Mouse (Mus musculus) limb, embryonic 14.5 days (tissue): ENCODE data around the gene Dok4. TPM values are rescaled to one million over a fixed set of nuclear protein-coding genes. Genes with fewer than 3 reads are reported as not detected.
A peak's percentile ranks its signal among the peaks of the same experiment; 100 is the strongest.

Experiments used
- ATAC-seq: fragments of 200-750 bp; cut with Nextera tagmentation; 2 replicates; pipeline ENCODE4 v1.8.0; 2017; ENCODE audit warnings: low read depth, moderate number of reproducible peaks, moderate TSS enrichment; ENCODE audit not compliant: low FRiP score
- DNase-seq: peaks from one replicate; pipeline ENCODE4 v3.0.0-alpha.2; 2015; ENCODE audit warnings: low spot score
- H3K27ac ChIP-seq: fragments of 300-500 bp; sonication (generic); replicated peaks from 2 replicates; pipeline ENCODE4 v1.5.1; 2014; ENCODE audit warnings: low read depth, mild to moderate bottlenecking, low read length, moderate library complexity, mixed read lengths
- H3K27me3 ChIP-seq: fragments of 300-500 bp; sonication (generic); 2 replicates; pipeline ENCODE4 v1.6.1; 2014; ENCODE audit warnings: low read length, mixed read lengths; ENCODE audit not compliant: control insufficient read depth, insufficient read depth
- H3K36me3 ChIP-seq: fragments of 300-500 bp; sonication (generic); 2 replicates; pipeline ENCODE4 v1.6.1; 2014; ENCODE audit warnings: mild to moderate bottlenecking, low read length, moderate library complexity, mixed read lengths; ENCODE audit not compliant: control insufficient read depth, insufficient read depth
- H3K4me1 ChIP-seq: fragments of 300-500 bp; sonication (generic); 2 replicates; pipeline ENCODE4 v1.6.1; 2014; ENCODE audit warnings: antibody characterized with exemption, low read length, mixed read lengths; ENCODE audit not compliant: control insufficient read depth, insufficient read depth
- H3K4me2 ChIP-seq: fragments of 300-500 bp; sonication (generic); replicated peaks from 2 replicates; pipeline ENCODE4 v1.6.1; 2014; ENCODE audit warnings: low read depth, mild to moderate bottlenecking, low read length, moderate library complexity; ENCODE audit not compliant: severe bottlenecking
- H3K4me3 ChIP-seq: fragments of 300-500 bp; sonication (generic); replicated peaks from 2 replicates; pipeline ENCODE4 v1.5.1; 2014; ENCODE audit warnings: low read length
- H3K9ac ChIP-seq: fragments of 300-500 bp; sonication (generic); 2 replicates; pipeline ENCODE4 v1.6.1; 2014; ENCODE audit warnings: mild to moderate bottlenecking, low read depth, low read length, moderate library complexity; ENCODE audit not compliant: severe bottlenecking
- H3K9me3 ChIP-seq: fragments of 300-500 bp; sonication (generic); 2 replicates; pipeline ENCODE4 v1.6.1; 2016; ENCODE audit warnings: low read length; ENCODE audit not compliant: control insufficient read depth
- POLR2A ChIP-seq: fragments of 200-500 bp; IDR thresholded peaks from 2 replicates; pipeline ENCODE4 v1.8.0; 2012; ENCODE audit warnings: inconsistent platforms, mild to moderate bottlenecking, moderate library complexity, borderline replicate concordance; ENCODE audit not compliant: insufficient read depth, insufficient read length; ENCODE audit errors: extremely low read depth
- WGBS: fragments of 180-500 bp; shearing (Covaris S2); extraction: QIAGEN DNeasy Blood & Tissue Kit; methylation state at CpG from one replicate; pipeline ENCODE4 v1.1.7; 2014; 5-methylcytosine and 5-hydroxymethylcytosine counted together
- polyA plus RNA-seq, 2 experiments: library from polyadenylated mRNA; depleted of rRNA in 1 of 2; stranded (reverse) in 1 of 2; unstranded in 1 of 2; fragments of >200 nt; fragmentation: Nextera tagmentation in 1 of 2; extraction: Ambion mirVana in 1 of 2; gene quantifications; 2 replicates each; pipeline versions ENCODE4 v1.2.1 to v1.2.3; 2012 to 2014

The Dok4 gene
- polyA plus RNA-seq, 2 experiments = 23.3 to 29.1 TPM

GRCm38 (mm10) chr8:94870003-94870402 is 6.1 kb downstream of the Dok4 start:
- H3K9me3 ChIP-seq = no peaks in the 10 kb centered on the region
- H3K27ac ChIP-seq = no peak overlapping the region
- H3K36me3 ChIP-seq = peaks cover 22% of the 10 kb centered on the region
- peaks cover 3% of the 10 kb centered on the region; the same call in 1 of the 2 replicates for H3K27me3 ChIP-seq
- H3K9ac ChIP-seq = peak overlapping the region; percentile 57; the same call in 1 of the 2 replicates
- DNase-seq (no peak), ATAC-seq (no peak)
- H3K4me3 ChIP-seq = peak overlapping the region; percentile 51; the same call in 1 of the 2 replicates
- peaks cover 38% of the 10 kb centered on the region for H3K4me1 ChIP-seq
- H3K4me2 ChIP-seq = peak overlapping the region; percentile 95
- WGBS = 41% methylated on average over 4 of the region's 4 CpGs
- TF ChIP-seq POLR2A = no peak

DNA sequence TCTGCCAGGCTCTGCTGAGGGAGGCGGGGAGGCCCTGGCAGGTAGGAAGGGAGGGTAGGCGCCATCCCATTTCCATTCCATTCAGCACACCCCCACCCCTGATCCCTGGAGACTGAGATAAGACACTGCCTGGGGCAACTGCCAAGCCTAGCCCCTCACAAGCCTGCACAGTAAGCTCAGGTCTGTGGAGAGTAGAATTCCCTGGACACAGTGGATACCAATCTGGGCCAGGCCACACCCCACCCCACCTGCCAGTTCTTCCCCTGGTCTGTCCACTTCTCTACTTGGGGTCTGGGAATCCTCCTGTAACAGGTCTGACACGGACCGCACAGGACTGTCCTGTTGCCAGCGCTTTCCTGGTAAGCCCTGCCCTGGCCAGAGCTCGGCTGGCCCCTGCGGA is 7.0 kb downstream of the Dok4 start:
- no peak for DNase-seq
- Histone ChIP-seq H3K4me2 (no peak overlapping the region), H3K36me3 (peaks cover 31% of the 10 kb centered on the region), H3K9ac (no peak overlapping the region), H3K27me3 (peaks cover 1% of the 10 kb centered on the region; the same call in 1 of the 2 replicates), H3K4me1 (peaks cover 30% of the 10 kb centered on the region), H3K4me3 (no peak overlapping the region), H3K27ac (no peak overlapping the region), H3K9me3 (no peaks in the 10 kb centered on the region)
- TF ChIP-seq POLR2A = no peak
- WGBS = 73% methylated on average over 7 of the region's 7 CpGs
- no peak for ATAC-seq

DNA sequence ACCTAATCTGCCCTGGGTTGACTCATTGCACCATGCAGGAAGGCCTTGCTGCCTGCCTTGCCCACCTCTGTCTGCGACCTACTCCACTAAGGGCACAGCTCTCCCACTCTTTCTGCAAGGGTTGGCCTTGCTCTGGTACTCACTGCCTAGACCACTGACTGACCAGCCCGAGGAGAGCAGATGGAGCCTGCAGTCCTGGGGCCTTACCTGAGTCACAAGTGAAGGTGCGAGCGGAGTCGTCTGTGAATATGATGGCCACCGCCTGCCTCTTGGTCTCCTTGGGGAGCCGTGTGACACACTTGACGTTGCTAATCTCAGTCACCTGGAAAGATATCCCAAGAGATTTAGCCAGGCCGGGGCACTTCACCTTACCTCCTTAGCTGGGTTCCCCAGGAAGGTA is 9.2 kb downstream of the Dok4 start:
- Histone ChIP-seq H3K9ac (no peak overlapping the region), H3K27ac (no peak overlapping the region), H3K36me3 (peaks cover 52% of the 10 kb centered on the region), H3K9me3 (no peaks in the 10 kb centered on the region), H3K4me3 (no peak overlapping the region), H3K27me3 (no peaks in the 10 kb centered on the region), H3K4me2 (no peak overlapping the region), H3K4me1 (peaks cover 20% of the 10 kb centered on the region)
- no peak for DNase-seq
- no peak for ATAC-seq
- WGBS = 86% methylated on average over 9 of the region's 9 CpGs
- TF ChIP-seq POLR2A = no peak

GRCm38 (mm10) chr8:94865292-94865691 is 10.8 kb downstream of the Dok4 start:
- ATAC-seq (no peak), DNase-seq (no peak)
- TF ChIP-seq POLR2A = no peak
- H3K27me3 ChIP-seq = no peaks in the 10 kb centered on the region
- peaks cover 64% of the 10 kb centered on the region for H3K36me3 ChIP-seq
- peaks cover 8% of the 10 kb centered on the region; the same call in 1 of the 2 replicates for H3K4me1 ChIP-seq
- H3K27ac ChIP-seq = no peak overlapping the region
- no peak overlapping the region for H3K4me3 ChIP-seq
- H3K9ac ChIP-seq = no peak overlapping the region
- H3K4me2 ChIP-seq = no peak overlapping the region
- WGBS = 74% methylated on average over 10 of the region's 10 CpGs
- no peaks in the 10 kb centered on the region for H3K9me3 ChIP-seq

- Histone ChIP-seq H3K36me3 (peaks cover 69% of the 10 kb centered on the region), H3K27ac (no peak overlapping the region), H3K4me2 (no peak overlapping the region), H3K4me1 (no peaks in the 10 kb centered on the region), H3K27me3 (no peaks in the 10 kb centered on the region), H3K4me3 (no peak overlapping the region), H3K9ac (no peak overlapping the region), H3K9me3 (no peaks in the 10 kb centered on the region)
- no peak for TF ChIP-seq POLR2A
- DNase-seq (no peak), ATAC-seq (no peak)
- WGBS = 68% methylated on average over 10 of the region's 10 CpGs
These were observed 12.0 kb downstream of the Dok4 start for GRCm38 (mm10) chr8:94863897-94864673.
